ENCODE assay signal across 24 mouse cellular contexts in genomic region chr2:150837781-150838180, GRCm38 (mm10). TPM values are rescaled to one million over a fixed set of nuclear protein-coding genes. Genes with fewer than 3 reads are reported as not detected.
DNase-seq lines count a peak whose midpoint lies in the region; ATAC-seq and TF ChIP-seq lines count a peak whose summit lies in the region.
"Had no signal": no experiment of that assay in that cellular context is flagged by ENCODE, and none has a peak within 500 bp of the region (broad histone marks: within the 10 kb centered on the region; RNA-seq: fewer than 3 reads in every experiment).

No protein-coding gene starts in this region.

- no peak for TF ChIP-seq POLR2A in bone marrow macrophage, adult 2 months (IDR thresholded peaks at IDR 0.05; ENCODE audit: borderline replicate concordance, low read depth, low read length)
- no peak for TF ChIP-seq POLR2A in kidney, adult 2 months (IDR thresholded peaks at IDR 0.05; ENCODE audit: low read depth, low read length)

- no peak for TF ChIP-seq CTCF in bone marrow macrophage, adult 2 months (IDR thresholded peaks at IDR 0.05; ENCODE audit: low read depth, low read length)
- no peak for TF ChIP-seq CTCF in kidney, adult 2 months (conservative IDR thresholded peaks at IDR 0.05; ENCODE audit: insufficient read depth, insufficient read length, low read depth, low read length)

- 90% methylated on average over 3 of the region's 3 CpGs for WGBS in heart, embryonic 10.5 days
- WGBS in macrophage (ENCODE audit: missing documents): 85% methylated on average over 3 of the region's 3 CpGs
- WGBS in kidney, adult 2 months: 95% methylated on average over 3 of the region's 3 CpGs

- intact Hi-C loops in heart, postnatal 14 days (cut with DNase I): no loop called here

- peaks cover 40% of the 10 kb centered on the region for H3K36me3 ChIP-seq in heart, embryonic 10.5 days
- peaks cover 93% of the 10 kb centered on the region for H3K36me3 ChIP-seq in megakaryocyte, embryonic 14.5 days (replicated peaks; ENCODE audit: low read length)
- H3K36me3 ChIP-seq in macrophage (ENCODE audit: inconsistent target): peaks cover 62% of the 10 kb centered on the region
- no peaks in the 10 kb centered on the region for H3K36me3 ChIP-seq in kidney, adult 2 months (ENCODE audit: control insufficient read depth, insufficient read depth, low read length)

- no peak overlapping the region for H3K27ac ChIP-seq in heart, embryonic 10.5 days
- H3K27ac ChIP-seq in bone marrow macrophage, adult 2 months (ENCODE audit: insufficient read depth, low read depth, low read length): peak overlapping the region; percentile 99
- H3K27ac ChIP-seq in macrophage: peak overlapping the region; percentile 100
- no peak overlapping the region for H3K27ac ChIP-seq in kidney, adult 2 months (ENCODE audit: insufficient read depth, low read depth, low read length)
- H3K27ac ChIP-seq: embryonic facial prominence, embryonic 15.5 days; forebrain, embryonic 10.5 days; forebrain, embryonic 15.5 days; heart, adult 2 months; heart, embryonic 13.5 days; hindbrain, embryonic 12.5 days had no signal

- no peaks in the 10 kb centered on the region for H3K27me3 ChIP-seq in heart, embryonic 10.5 days (ENCODE audit: insufficient read depth, poor library complexity, severe bottlenecking)
- no peaks in the 10 kb centered on the region for H3K27me3 ChIP-seq in megakaryocyte, embryonic 14.5 days (replicated peaks)
- no peaks in the 10 kb centered on the region for H3K27me3 ChIP-seq in kidney, adult 2 months (replicated peaks; ENCODE audit: control insufficient read depth, insufficient read depth, low read length)
- H3K27me3 ChIP-seq: embryonic facial prominence, embryonic 15.5 days; forebrain, embryonic 15.5 days; heart, embryonic 13.5 days; hindbrain, embryonic 12.5 days had no signal

- DNase-seq in heart, embryonic 10.5 days (ENCODE audit: low spot score): peak; percentile 71
- no peak for DNase-seq in heart, postnatal 14 days
- DNase-seq in kidney, adult 2 months: no peak
- DNase-seq: adrenal gland, adult 8-10 months; adrenal gland, postnatal 36 days; cerebellum, adult 11-12 months; cerebellum, adult 9-11 months; cerebellum, postnatal 36 days; gastrocnemius, postnatal 36 days; heart, adult 2 months; heart, postnatal 4 days had no signal

- ATAC-seq in megakaryocyte, adult 5-6 weeks (ENCODE audit: poor library complexity, severe bottlenecking): no peak
- ATAC-seq: forebrain, embryonic 15.5 days; hindbrain, embryonic 16.5 days; inflammation-experienced regulatory T-cells, adult 6 months had no signal

- no peak overlapping the region for H3K4me3 ChIP-seq in heart, embryonic 10.5 days
- peak overlapping the region; percentile 60 for H3K4me3 ChIP-seq in megakaryocyte, embryonic 14.5 days (replicated peaks)
- H3K4me3 ChIP-seq in bone marrow macrophage, adult 2 months (ENCODE audit: insufficient read depth, low read length): no peak overlapping the region
- no peak overlapping the region for H3K4me3 ChIP-seq in macrophage (ENCODE audit: inconsistent target)
- H3K4me3 ChIP-seq in kidney, adult 2 months (ENCODE audit: insufficient read depth, low read depth, low read length): no peak overlapping the region
- H3K4me3 ChIP-seq: embryonic facial prominence, embryonic 15.5 days; erythroblast, embryonic 14.5 days; forebrain, embryonic 10.5 days; forebrain, embryonic 15.5 days; heart, adult 2 months; heart, embryonic 13.5 days; hindbrain, embryonic 12.5 days had no signal

- H3K79me2 ChIP-seq in macrophage (ENCODE audit: inconsistent target): peaks cover 22% of the 10 kb centered on the region; the same call in 1 of the 2 replicates

- H3K9me3 ChIP-seq in heart, embryonic 10.5 days: no peaks in the 10 kb centered on the region
- no peaks in the 10 kb centered on the region for H3K9me3 ChIP-seq in megakaryocyte, embryonic 14.5 days
- H3K9me3 ChIP-seq: embryonic facial prominence, embryonic 15.5 days; forebrain, embryonic 10.5 days; forebrain, embryonic 15.5 days; G1E; heart, embryonic 13.5 days; hindbrain, embryonic 12.5 days had no signal

- no peaks in the 10 kb centered on the region for H3K4me1 ChIP-seq in heart, embryonic 10.5 days
- peaks cover 60% of the 10 kb centered on the region for H3K4me1 ChIP-seq in megakaryocyte, embryonic 14.5 days
- peaks cover 53% of the 10 kb centered on the region for H3K4me1 ChIP-seq in bone marrow macrophage, adult 2 months (ENCODE audit: control insufficient read depth, insufficient read depth, low read length)
- H3K4me1 ChIP-seq in kidney, adult 2 months (ENCODE audit: control insufficient read depth, insufficient read depth, low read length): peaks cover 4% of the 10 kb centered on the region; the same call in 1 of the 2 replicates
- H3K4me1 ChIP-seq: embryonic facial prominence, embryonic 15.5 days; forebrain, embryonic 10.5 days; forebrain, embryonic 15.5 days; hindbrain, embryonic 12.5 days had no signal

RNA-seq across cellular contexts. Expression of gene Pygb, which starts 51.2 kb away (rescaled TPM):
- polyA plus RNA-seq in heart, embryonic 10.5 days (2016; fragmentation: Nextera tagmentation; extraction: Ambion mirVana): 112 and 182 TPM in 2 replicates
- 100 to 1,000 TPM; 413 to 424 TPM for total RNA-seq in heart, postnatal 14 days (2021)
- 7.5 and 43.3 TPM in 2 replicates for polyA plus RNA-seq in megakaryocyte, embryonic 14.5 days (2012; ENCODE audit: insufficient read depth, low replicate concordance)
- total RNA-seq in megakaryocyte, adult 5-6 weeks (2015): 8.3 and 8.5 TPM in 2 replicates
- 26.0 and 35.4 TPM in 2 replicates for total RNA-seq in megakaryocyte, adult 5-6 weeks (2017)
- 24.3 and 33.9 TPM in 2 replicates for polyA plus RNA-seq in bone marrow macrophage, adult 2 months (2012; ENCODE audit: insufficient read depth, insufficient read length, missing spikeins)
- 100 to 1,000 TPM in 1 of 26 experiments, 10 to 100 TPM in 23, 1 to 10 TPM in 2; 8.1 to 108 (median 39.3) TPM for total RNA-seq in macrophage (2018; cell fraction: chromatin; rRNA removed)
- 10 to 100 TPM; 31.5 to 66.3 (median 47.1) TPM for total RNA-seq in macrophage (2018; cell fraction: cytosol; rRNA removed)
- total RNA-seq in macrophage (2018; cell fraction: nucleus; rRNA removed): 10 to 100 TPM; 22.2 to 83.1 (median 39.5) TPM
- 44.5 to 59.8 TPM (median 50.7 TPM) in 3 replicates for polyA plus RNA-seq in macrophage (2018)
- polyA plus RNA-seq in kidney, adult 2 months (2012; rRNA removed): 24.7 and 27.0 TPM in 2 replicates

Comparison
In these comparisons a context has a peak if more than half of its experiments do, and no peak if none do; other contexts are left out.
1. H3K27ac ChIP-seq: peak in bone marrow macrophage, adult 2 months (single experiment) and macrophage (single experiment); none in heart, embryonic 10.5 days (single experiment) and kidney, adult 2 months (single experiment).